Mouse (Mus musculus) gonadal fat pad, adult 2 months (tissue): ENCODE results near the gene Il6st. TPM values are rescaled to one million over a fixed set of nuclear protein-coding genes. Genes with fewer than 3 reads are reported as not detected.

Experiments
- DNase-seq: peaks from one replicate; pipeline ENCODE4 v3.0.0-alpha.2; 2012; ENCODE audit warnings: low read depth
- polyA plus RNA-seq: library from polyadenylated mRNA; depleted of rRNA; stranded (reverse); fragments of >200 nt; gene quantifications from 2 replicates; pipeline ENCODE4 v1.2.3, GENCODE M21; 2012

Il6st gene
- polyA plus RNA-seq, 1 experiment: 33.8 TPM

- DNase-seq: no peak
Measured at GRCm38 (mm10) chr13:112442867-112443529, 20.9 kb upstream of the Il6st start.

- no peak for DNase-seq
Measured at GRCm38 (mm10) chr13:112447108-112447665, 16.7 kb upstream of the Il6st start.

GRCm38 (mm10) chr13:112450210-112450609 is 13.7 kb upstream of the Il6st start:
- no peak for DNase-seq

GRCm38 (mm10) chr13:112457366-112457765 is 6.5 kb upstream of the Il6st start:
- DNase-seq: no peak

- DNase-seq: no peak
Measured at GRCm38 (mm10) chr13:112458016-112458415, 5.9 kb upstream of the Il6st start.

- DNase-seq: no peak
Measured at GRCm38 (mm10) chr13:112458435-112459018, 5.3 kb upstream of the Il6st start.

GRCm38 (mm10) chr13:112459956-112460355 is 3.9 kb upstream of the Il6st start:
- DNase-seq: no peak

- no peak for DNase-seq
Measured at GRCm38 (mm10) chr13:112462411-112462987, 1.4 kb upstream of the Il6st start.

GRCm38 (mm10) chr13:112463337-112463802 is 500 bp upstream of the Il6st start:
- DNase-seq: no peak

GRCm38 (mm10) chr13:112464626-112465287 is 887 bp downstream of the Il6st start:
- DNase-seq: no peak

- no peak for DNase-seq
Measured at GRCm38 (mm10) chr13:112465585-112465984, 1.7 kb downstream of the Il6st start.

- DNase-seq: no peak
Measured at GRCm38 (mm10) chr13:112466136-112466945, 2.5 kb downstream of the Il6st start.

GRCm38 (mm10) chr13:112466946-112467255 is 3.0 kb downstream of the Il6st start:
- no peak for DNase-seq

GRCm38 (mm10) chr13:112467384-112467783 is 3.5 kb downstream of the Il6st start:
- DNase-seq: no peak

GRCm38 (mm10) chr13:112469491-112469890 is 5.6 kb downstream of the Il6st start:
- no peak for DNase-seq

GRCm38 (mm10) chr13:112471201-112471600 is 7.3 kb downstream of the Il6st start:
- DNase-seq: no peak

GRCm38 (mm10) chr13:112472401-112473023 is 8.6 kb downstream of the Il6st start:
- no peak for DNase-seq

GRCm38 (mm10) chr13:112473757-112474755 is 10.2 kb downstream of the Il6st start:
- no peak for DNase-seq

- no peak for DNase-seq
Measured at GRCm38 (mm10) chr13:112479032-112479431, 15.2 kb downstream of the Il6st start.

GRCm38 (mm10) chr13:112479926-112480325 is 16.1 kb downstream of the Il6st start:
- DNase-seq: no peak
